Mouse (Mus musculus) retina, embryonic 14.5 days (tissue): ENCODE results near the gene Zmiz1.

Experiments
- DNase-seq: peaks from one replicate; pipeline ENCODE4 v3.0.0-alpha.2; 2015; ENCODE audit warnings: low spot score

The Zmiz1 gene

GRCm38 (mm10) chr14:25456666-25457433 lies 2.1 kb upstream of the Zmiz1 start:
- DNase-seq, result peak; percentile 49

GRCm38 (mm10) chr14:25457434-25457957 lies 1.5 kb upstream of the Zmiz1 start:
- peak; percentile 98 for DNase-seq

- DNase-seq, result peak; percentile 59
Observed at GRCm38 (mm10) chr14:25458111-25459015, 622 bp upstream of the Zmiz1 start.

- no peak for DNase-seq
Observed at GRCm38 (mm10) chr14:25459394-25459997, 511 bp downstream of the Zmiz1 start.

- peak; percentile 75 for DNase-seq
Observed at GRCm38 (mm10) chr14:25459998-25460800, 1.2 kb downstream of the Zmiz1 start.

GRCm38 (mm10) chr14:25460801-25461675 lies 2.1 kb downstream of the Zmiz1 start:
- peak; percentile 86 for DNase-seq

GRCm38 (mm10) chr14:25461676-25462385 lies 2.8 kb downstream of the Zmiz1 start:
- DNase-seq, result no peak

GRCm38 (mm10) chr14:25462975-25463374 lies 4.0 kb downstream of the Zmiz1 start:
- peak; percentile 53 for DNase-seq

- peak; percentile 63 for DNase-seq
Observed at GRCm38 (mm10) chr14:25463919-25464318, 4.9 kb downstream of the Zmiz1 start.

- peak; percentile 47 for DNase-seq
Observed at GRCm38 (mm10) chr14:25464611-25465307, 5.8 kb downstream of the Zmiz1 start.

- DNase-seq, result no peak
Observed at GRCm38 (mm10) chr14:25466361-25466760, 7.4 kb downstream of the Zmiz1 start.

GRCm38 (mm10) chr14:25467911-25468668 lies 9.1 kb downstream of the Zmiz1 start:
- no peak for DNase-seq

- no peak for DNase-seq
Observed at GRCm38 (mm10) chr14:25468891-25469529, 10.0 kb downstream of the Zmiz1 start.

GRCm38 (mm10) chr14:25470224-25470805 lies 11.3 kb downstream of the Zmiz1 start:
- no peak for DNase-seq

- DNase-seq, result no peak
Observed at GRCm38 (mm10) chr14:25471035-25471434, 12.1 kb downstream of the Zmiz1 start.

- DNase-seq, result no peak
Observed at GRCm38 (mm10) chr14:25472096-25472861, 13.3 kb downstream of the Zmiz1 start.
